Mouse (Mus musculus): ENCODE measurements at regions not wholly inside any gene's neighbourhood (a gene's known extent, or its start where the extent isn't known, plus 50 kb on each side); places are given as distances from the start of the nearest gene placed in this dataset.
A peak's percentile ranks its signal among the peaks of the same experiment; 100 is the strongest.
"Not testable (repeated sequence)": the region's sequence is repeated elsewhere in the genome, so short reads cannot be mapped to it uniquely, and the experiment has no call there.

DNA sequence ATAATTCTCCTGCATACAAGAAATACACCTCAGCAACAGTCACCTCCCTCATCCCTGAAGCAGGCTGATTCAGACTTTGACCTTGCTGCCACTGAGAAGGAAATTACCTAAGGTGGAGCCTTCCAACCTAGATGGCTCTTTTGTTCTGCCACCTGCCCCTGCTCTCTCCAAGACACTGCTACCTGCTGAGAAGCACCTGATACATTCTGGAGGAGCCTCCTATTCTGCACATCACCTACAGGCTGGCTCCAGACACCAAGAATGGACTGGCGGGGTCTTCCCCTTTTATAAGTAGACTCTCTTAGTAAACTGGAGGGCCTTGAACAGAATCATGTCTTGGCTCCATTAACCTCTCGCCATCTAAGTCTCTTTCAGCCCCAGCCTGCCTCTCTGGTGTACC is 1149.5 kb upstream of the 2610301B20Rik start:
- ATAC-seq; H3K9ac ChIP-seq (ENCODE audit: low read depth, low read length); H3K9me3 ChIP-seq (ENCODE audit: control insufficient read depth, low read length); H3K4me1 ChIP-seq (ENCODE audit: control insufficient read depth, insufficient read depth, low read depth, low read length); H3K4me2 ChIP-seq (ENCODE audit: low read length); H3K36me3 ChIP-seq (ENCODE audit: control insufficient read depth, insufficient read depth, low read length); H3K27ac ChIP-seq (ENCODE audit: low read depth, low read length); H3K27me3 ChIP-seq (replicated peaks; ENCODE audit: control insufficient read depth, insufficient read depth, low read length); H3K4me3 ChIP-seq (ENCODE audit: low read length): not testable (repeated sequence)
- WGBS = 92% methylated on average over 2 of the region's 2 CpGs

DNA sequence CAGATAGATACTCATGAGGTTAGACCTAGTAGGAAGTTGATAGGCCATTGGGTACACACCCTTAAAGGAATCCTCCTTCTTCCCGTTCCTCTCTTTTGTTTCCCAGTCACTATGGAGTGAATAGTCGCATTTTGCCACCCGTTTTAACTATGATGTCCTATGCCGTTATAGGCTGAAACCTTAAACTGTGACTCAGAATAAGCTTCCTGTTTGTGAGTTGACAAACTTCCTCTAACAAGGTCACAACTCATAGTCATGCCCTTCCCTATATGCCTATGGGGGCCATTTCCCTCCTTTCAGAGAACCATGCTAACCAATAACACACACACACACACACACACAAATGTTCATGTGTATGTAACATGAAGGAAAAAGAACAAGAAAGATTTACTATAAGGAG is 1136.6 kb upstream of the 2610301B20Rik start:
- no peak overlapping the region for H3K27ac ChIP-seq (ENCODE audit: low read depth, low read length)
- no peaks in the 10 kb centered on the region for H3K36me3 ChIP-seq (ENCODE audit: control insufficient read depth, insufficient read depth, low read length)
- H3K27me3 ChIP-seq (replicated peaks; ENCODE audit: control insufficient read depth, insufficient read depth, low read length) = no peaks in the 10 kb centered on the region
- no peak overlapping the region for H3K4me2 ChIP-seq (ENCODE audit: low read length)
- ATAC-seq = no peak
- H3K9me3 ChIP-seq (ENCODE audit: control insufficient read depth, low read length) = no peaks in the 10 kb centered on the region
- WGBS = 89% methylated on average over 4 of the region's 4 CpGs
- H3K4me1 ChIP-seq (ENCODE audit: control insufficient read depth, insufficient read depth, low read depth, low read length) = no peaks in the 10 kb centered on the region
- no peak overlapping the region for H3K9ac ChIP-seq (ENCODE audit: low read depth, low read length)
- no peak overlapping the region for H3K4me3 ChIP-seq (ENCODE audit: low read length)

DNA sequence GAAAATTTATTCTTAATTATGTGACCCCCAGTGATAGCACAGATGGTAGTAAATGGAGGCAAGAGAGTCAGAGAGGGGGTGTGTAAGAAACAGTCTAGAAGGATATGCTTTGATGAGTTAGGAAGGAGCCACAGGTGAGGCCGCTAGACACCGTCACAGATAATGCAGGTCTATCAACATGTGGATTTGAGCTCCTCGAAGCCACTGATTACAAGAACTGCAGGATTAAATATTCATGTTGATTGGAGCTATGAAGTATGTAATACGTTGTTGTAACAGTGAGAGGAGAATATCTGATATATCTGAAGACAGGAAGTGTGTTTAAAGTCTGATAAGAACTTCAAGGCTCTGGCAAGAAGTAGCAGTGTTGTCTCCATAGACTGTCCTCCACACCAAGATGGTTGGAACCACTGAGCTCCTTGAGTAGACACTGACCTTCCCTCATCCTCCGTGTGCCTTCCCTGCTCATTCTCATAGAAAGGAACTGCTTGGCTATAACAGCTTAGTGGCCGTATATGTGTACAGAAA is 1126.8 kb upstream of the 2610301B20Rik start:
- Histone ChIP-seq H3K9ac (ENCODE audit: low read depth, low read length) (no peak overlapping the region), H3K4me1 (ENCODE audit: control insufficient read depth, insufficient read depth, low read depth, low read length) (no peaks in the 10 kb centered on the region), H3K27ac (ENCODE audit: low read depth, low read length) (no peak overlapping the region), H3K27me3 (replicated peaks; ENCODE audit: control insufficient read depth, insufficient read depth, low read length) (no peaks in the 10 kb centered on the region), H3K9me3 (ENCODE audit: control insufficient read depth, low read length) (no peaks in the 10 kb centered on the region), H3K36me3 (ENCODE audit: control insufficient read depth, insufficient read depth, low read length) (no peaks in the 10 kb centered on the region), H3K4me3 (ENCODE audit: low read length) (no peak overlapping the region), H3K4me2 (ENCODE audit: low read length) (no peak overlapping the region)
- 93% methylated on average over 6 of the region's 6 CpGs for WGBS
- ATAC-seq = no peak

DNA sequence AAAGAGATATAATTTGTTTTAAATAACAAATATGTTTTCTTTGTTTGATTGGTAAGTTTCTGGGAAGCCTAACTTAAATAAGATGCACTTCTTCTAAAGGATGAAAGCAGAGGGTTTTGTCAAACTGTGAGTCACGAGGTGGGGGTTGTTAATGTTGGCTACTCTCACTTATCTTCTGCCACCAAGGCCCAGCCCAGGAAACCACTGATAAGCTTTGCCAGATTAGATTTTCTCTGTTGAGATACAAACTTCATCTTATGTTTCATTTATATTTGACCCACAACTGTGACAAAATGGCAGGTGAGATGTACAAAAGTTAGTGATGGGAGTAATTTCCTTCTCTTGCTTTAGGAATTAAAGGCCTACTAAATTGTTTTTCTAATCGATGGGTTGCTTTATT is 1126.2 kb upstream of the 2610301B20Rik start:
- WGBS = 84% methylated on average over 2 of the region's 2 CpGs
- no peak for ATAC-seq
- no peak overlapping the region for H3K4me3 ChIP-seq (ENCODE audit: low read length)
- no peaks in the 10 kb centered on the region for H3K36me3 ChIP-seq (ENCODE audit: control insufficient read depth, insufficient read depth, low read length)
- H3K4me2 ChIP-seq (ENCODE audit: low read length) = no peak overlapping the region
- no peak overlapping the region for H3K27ac ChIP-seq (ENCODE audit: low read depth, low read length)
- no peaks in the 10 kb centered on the region for H3K27me3 ChIP-seq (replicated peaks; ENCODE audit: control insufficient read depth, insufficient read depth, low read length)
- no peaks in the 10 kb centered on the region for H3K9me3 ChIP-seq (ENCODE audit: control insufficient read depth, low read length)
- no peak overlapping the region for H3K9ac ChIP-seq (ENCODE audit: low read depth, low read length)
- no peaks in the 10 kb centered on the region for H3K4me1 ChIP-seq (ENCODE audit: control insufficient read depth, insufficient read depth, low read depth, low read length)

- no peak for ATAC-seq
- 94% methylated on average over 3 of the region's 3 CpGs for WGBS
Observed at GRCm38 (mm10) chr4:9749877-9750276, 1124.4 kb upstream of the 2610301B20Rik start.

DNA sequence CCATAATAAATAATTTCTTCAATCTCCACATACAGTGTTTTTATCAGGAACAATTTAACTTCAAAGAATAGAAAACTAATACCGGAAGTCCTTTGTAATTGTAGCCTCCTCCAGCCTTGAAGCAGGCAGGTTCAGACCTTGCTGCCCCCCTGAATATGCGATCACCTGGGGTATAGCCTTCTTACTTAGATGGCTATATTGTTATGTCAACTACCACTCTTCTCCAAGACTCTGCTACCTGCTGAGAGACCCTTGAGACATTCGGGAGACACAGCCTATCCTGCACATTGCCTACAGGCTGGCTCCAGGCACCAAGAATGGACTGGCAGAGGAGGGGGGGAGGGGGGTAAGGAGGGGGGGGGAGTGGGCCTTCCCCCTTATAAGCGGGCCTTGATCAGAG is 1123.9 kb upstream of the 2610301B20Rik start:
- Histone ChIP-seq H3K4me2 (ENCODE audit: low read length) (no peak overlapping the region), H3K36me3 (ENCODE audit: control insufficient read depth, insufficient read depth, low read length) (no peaks in the 10 kb centered on the region), H3K4me3 (ENCODE audit: low read length) (no peak overlapping the region), H3K4me1 (ENCODE audit: control insufficient read depth, insufficient read depth, low read depth, low read length) (no peaks in the 10 kb centered on the region), H3K9me3 (ENCODE audit: control insufficient read depth, low read length) (no peaks in the 10 kb centered on the region), H3K27ac (ENCODE audit: low read depth, low read length) (no peak overlapping the region), H3K9ac (ENCODE audit: low read depth, low read length) (no peak overlapping the region), H3K27me3 (replicated peaks; ENCODE audit: control insufficient read depth, insufficient read depth, low read length) (no peaks in the 10 kb centered on the region)
- ATAC-seq = no peak
- 59% methylated on average over 4 of the region's 4 CpGs for WGBS

More at GRCm38 (mm10) chr4:9749877-9750276, 1124.4 kb upstream of the 2610301B20Rik start:
- Histone ChIP-seq H3K9ac (ENCODE audit: low read depth, low read length) (no peak overlapping the region), H3K27ac (ENCODE audit: low read depth, low read length) (no peak overlapping the region), H3K4me1 (ENCODE audit: control insufficient read depth, insufficient read depth, low read depth, low read length) (no peaks in the 10 kb centered on the region), H3K4me3 (ENCODE audit: low read length) (no peak overlapping the region), H3K36me3 (ENCODE audit: control insufficient read depth, insufficient read depth, low read length) (no peaks in the 10 kb centered on the region), H3K27me3 (replicated peaks; ENCODE audit: control insufficient read depth, insufficient read depth, low read length) (no peaks in the 10 kb centered on the region), H3K4me2 (ENCODE audit: low read length) (no peak overlapping the region), H3K9me3 (ENCODE audit: control insufficient read depth, low read length) (no peaks in the 10 kb centered on the region)

DNA sequence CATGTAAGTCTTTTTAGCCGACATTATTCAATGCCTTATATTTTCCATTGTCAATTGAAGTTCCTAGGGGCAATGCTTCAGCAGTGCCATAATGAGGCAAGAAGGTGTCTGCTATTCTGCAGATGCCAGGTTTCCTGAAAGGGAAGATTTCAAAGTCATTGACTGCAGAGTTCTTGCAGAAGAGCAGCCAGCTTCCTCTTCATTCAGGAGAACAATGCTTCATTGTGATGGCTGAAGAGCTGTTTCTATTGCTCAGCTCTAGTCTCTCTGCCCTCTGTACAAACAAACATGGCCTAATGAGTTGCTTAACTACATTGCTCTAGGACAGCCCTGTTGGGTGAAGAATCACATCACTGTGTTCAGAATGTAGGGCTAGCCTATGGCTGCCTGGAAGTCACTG is 1111.0 kb upstream of the 2610301B20Rik start:
- Histone ChIP-seq H3K27ac (ENCODE audit: low read depth, low read length) (no peak overlapping the region), H3K36me3 (ENCODE audit: control insufficient read depth, insufficient read depth, low read length) (no peaks in the 10 kb centered on the region), H3K9ac (ENCODE audit: low read depth, low read length) (no peak overlapping the region), H3K4me2 (ENCODE audit: low read length) (no peak overlapping the region), H3K4me3 (ENCODE audit: low read length) (no peak overlapping the region), H3K27me3 (replicated peaks; ENCODE audit: control insufficient read depth, insufficient read depth, low read length) (no peaks in the 10 kb centered on the region; the same call in 1 of the 2 replicates), H3K4me1 (ENCODE audit: control insufficient read depth, insufficient read depth, low read depth, low read length) (no peaks in the 10 kb centered on the region), H3K9me3 (ENCODE audit: control insufficient read depth, low read length) (no peaks in the 10 kb centered on the region)
- 57% methylated on average over 1 of the region's 1 CpGs for WGBS
- ATAC-seq = no peak

DNA sequence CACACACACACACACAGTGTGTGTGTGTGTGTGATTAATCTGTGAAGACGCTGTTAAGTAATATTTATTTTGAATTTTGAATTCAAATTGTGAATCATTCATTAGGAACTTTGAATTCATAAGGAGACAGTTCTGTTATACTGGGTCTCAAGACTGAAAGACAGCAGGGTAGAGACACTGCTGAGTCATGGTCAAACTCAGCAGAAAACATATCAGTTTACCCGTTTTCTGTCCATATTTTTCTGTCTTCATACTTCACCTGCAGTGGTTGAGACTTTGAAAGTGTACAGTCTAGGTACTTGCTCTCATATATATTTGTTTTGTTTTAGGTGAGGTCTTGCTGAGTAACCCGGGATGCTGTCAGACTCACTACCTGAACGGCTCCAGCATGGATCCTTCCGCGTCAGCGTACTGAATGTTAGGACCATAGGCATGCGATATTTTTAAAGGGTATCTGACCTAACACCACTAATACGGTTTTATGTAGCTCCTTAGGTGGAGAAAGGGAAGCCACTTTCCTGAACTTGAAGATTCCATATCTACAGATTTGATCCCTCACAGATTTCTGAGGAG is 1104.6 kb upstream of the 2610301B20Rik start:
- Histone ChIP-seq H3K4me2 (ENCODE audit: low read length) (peak overlapping the region; percentile 91), H3K4me3 (ENCODE audit: low read length) (peak overlapping the region; percentile 53), H3K4me1 (ENCODE audit: control insufficient read depth, insufficient read depth, low read depth, low read length) (no peaks in the 10 kb centered on the region), H3K9ac (ENCODE audit: low read depth, low read length) (0 out of 2 replicates have a peak overlapping the region, but pooled peaks have one; percentile 34), H3K27me3 (replicated peaks; ENCODE audit: control insufficient read depth, insufficient read depth, low read length) (no peaks in the 10 kb centered on the region), H3K9me3 (ENCODE audit: control insufficient read depth, low read length) (no peaks in the 10 kb centered on the region), H3K36me3 (ENCODE audit: control insufficient read depth, insufficient read depth, low read length) (no peaks in the 10 kb centered on the region), H3K27ac (ENCODE audit: low read depth, low read length) (no peak overlapping the region)
- WGBS = 57% methylated on average over 9 of the region's 9 CpGs
- ATAC-seq = no peak

DNA sequence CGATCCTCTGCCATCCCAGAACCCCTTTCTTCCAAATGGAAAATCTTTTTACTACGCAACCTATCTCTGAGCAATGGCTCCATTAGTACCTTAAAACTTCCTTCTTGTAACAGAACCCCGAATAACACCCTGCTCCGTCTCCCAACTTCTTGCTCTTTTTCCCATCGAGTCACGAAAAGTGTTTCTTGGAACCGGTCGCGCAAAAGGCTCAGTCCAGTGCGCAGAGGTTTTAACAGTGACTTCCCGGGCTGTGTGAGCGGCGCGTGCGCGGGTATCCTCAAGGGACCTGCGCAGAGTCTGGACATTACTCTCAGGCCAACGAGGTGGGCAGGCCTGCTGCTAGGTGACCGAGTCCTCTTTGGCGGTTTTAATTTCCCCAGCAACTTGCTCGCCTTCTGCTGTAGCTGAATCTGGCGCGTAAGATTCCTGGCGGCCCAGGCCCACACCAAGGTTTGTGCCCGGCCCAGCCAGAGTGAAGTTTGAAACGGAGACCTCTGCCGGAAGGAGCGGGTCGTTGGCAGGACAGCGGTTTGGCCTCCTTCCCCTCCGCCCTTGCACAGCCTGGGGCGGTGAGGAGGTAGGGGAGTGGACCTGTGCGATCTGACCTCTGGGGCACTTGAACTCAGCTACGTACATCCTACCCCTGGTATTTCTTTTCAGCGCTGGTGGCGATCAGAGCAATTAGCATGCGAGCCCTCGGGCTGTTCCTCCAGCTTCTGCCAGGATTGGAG is 1103.8 kb upstream of the 2610301B20Rik start:
- Histone ChIP-seq H3K4me1 (ENCODE audit: control insufficient read depth, insufficient read depth, low read depth, low read length) (no peaks in the 10 kb centered on the region), H3K27ac (ENCODE audit: low read depth, low read length) (peak overlapping the region; percentile 52), H3K9ac (ENCODE audit: low read depth, low read length) (peak overlapping the region; percentile 69), H3K9me3 (ENCODE audit: control insufficient read depth, low read length) (no peaks in the 10 kb centered on the region), H3K4me3 (ENCODE audit: low read length) (peak overlapping the region; percentile 53), H3K36me3 (ENCODE audit: control insufficient read depth, insufficient read depth, low read length) (no peaks in the 10 kb centered on the region), H3K4me2 (ENCODE audit: low read length) (peak overlapping the region; percentile 91), H3K27me3 (replicated peaks; ENCODE audit: control insufficient read depth, insufficient read depth, low read length) (no peaks in the 10 kb centered on the region)
- ATAC-seq = peak; percentile 95
- under 1% methylated on average over 38 of the region's 38 CpGs for WGBS
